Mouse (Mus musculus): ENCODE measurements around the gene Hapln1.

DNA sequence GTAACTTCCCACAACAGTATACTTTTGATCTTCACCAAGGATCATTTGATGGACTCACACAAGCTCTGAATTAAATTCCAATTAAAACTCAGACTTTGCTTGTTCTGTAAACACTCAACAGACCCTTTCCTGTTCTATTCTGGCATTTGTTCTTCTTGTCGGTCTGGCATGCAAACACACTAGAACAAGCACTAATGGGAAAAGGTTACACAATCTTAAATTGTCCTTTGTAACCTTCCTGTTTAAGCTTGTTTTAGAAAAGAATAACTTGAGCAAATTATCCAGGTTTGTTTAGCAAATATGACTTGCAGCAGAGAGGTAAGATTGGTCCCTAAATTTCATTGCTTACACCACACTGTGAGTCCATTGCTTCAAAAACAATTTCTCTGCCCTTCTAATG, 113.2 kb downstream of the Hapln1 start:
- TF ChIP-seq CTCF (IDR thresholded peaks at IDR 0.05; ENCODE audit: control insufficient read depth, insufficient read depth, low read length) (no peak), POLR2A (IDR thresholded peaks at IDR 0.05; ENCODE audit: borderline replicate concordance, control insufficient read depth, low read depth, low read length) (no peak)
